Mouse (Mus musculus) adrenal gland, adult (tissue): ENCODE results near the gene Olfr1255.

ENCODE experiments used
- DNase-seq, 2 experiments: peaks; one replicate each; pipeline ENCODE4 v3.0.0; 2022 to 2023; ENCODE audit warnings: low spot score in 1 of 2; ENCODE audit not compliant: inconsistent age in 2 of 2

The Olfr1255 gene

GRCm38 (mm10) chr2:89811751-89812150, at the start of gene Olfr1255:
TSS of gene Olfr1255 (plus strand) at chr2:89812051.
- DNase-seq: no peak

GRCm38 (mm10) chr2:89793519-89793918, 18.3 kb upstream of the Olfr1255 start, which contains the start of gene Olfr1254:
TSS of gene Olfr1254 (minus strand) at chr2:89793619.
- DNase-seq: no peak

- DNase-seq: no peak
Measured at GRCm38 (mm10) chr2:89799583-89799982, 12.3 kb upstream of the Olfr1255 start.

- DNase-seq: no peak
Measured at GRCm38 (mm10) chr2:89810751-89811150, 1.1 kb upstream of the Olfr1255 start.

- DNase-seq: no peak
Measured at GRCm38 (mm10) chr2:89820216-89820615, 8.4 kb downstream of the Olfr1255 start.

- DNase-seq: no peak
Measured at GRCm38 (mm10) chr2:89841455-89841854, 29.6 kb downstream of the Olfr1255 start, which contains the start of gene Olfr1256. TSS of gene Olfr1256 (minus strand) at chr2:89841555.

GRCm38 (mm10) chr2:89848105-89848504, 36.3 kb downstream of the Olfr1255 start, which contains the start of gene Olfr48:
TSS of gene Olfr48 (minus strand) at chr2:89848205.
- no peak for DNase-seq

GRCm38 (mm10) chr2:89849230-89849629, 37.4 kb downstream of the Olfr1255 start:
- DNase-seq: no peak
